Mouse (Mus musculus): ENCODE data around the gene Dnajc1.

The Dnajc1 gene

DNA sequence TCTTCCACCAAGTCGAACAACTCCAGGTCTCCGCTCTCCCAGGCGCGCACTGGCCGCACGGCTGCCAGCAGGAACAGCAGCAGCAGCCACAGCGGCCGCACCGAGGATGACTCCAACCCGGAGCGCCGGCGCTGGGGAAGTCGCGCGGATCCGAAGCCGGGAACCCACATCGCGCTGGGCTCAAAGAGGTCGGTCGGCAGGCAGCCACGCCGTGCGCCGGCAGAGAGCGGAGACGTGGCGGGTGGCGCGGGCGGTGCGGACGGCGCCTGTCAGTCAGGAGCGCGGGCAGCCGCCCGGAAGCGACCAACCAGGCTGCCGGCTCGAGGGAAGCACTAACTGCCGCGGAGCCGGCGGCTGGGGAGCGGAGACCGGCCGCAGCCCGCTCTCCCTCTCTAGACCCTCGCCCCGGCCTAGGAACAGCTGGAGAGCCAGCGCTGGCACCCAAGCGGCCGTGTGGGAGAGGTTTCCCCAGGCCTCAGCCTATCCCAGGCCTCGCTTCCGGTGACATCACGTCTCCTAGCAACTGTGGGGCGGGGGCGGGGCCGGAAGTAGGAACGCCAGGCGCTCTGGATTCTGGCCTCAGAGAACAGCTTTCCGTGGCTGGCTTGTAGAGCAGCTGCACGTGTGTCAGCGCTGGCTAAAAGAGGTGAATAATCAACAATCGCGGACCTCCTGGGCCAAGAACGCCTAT lies at the start of gene Dnajc1:
Gene Dnajc1, minus strand, starts transcription at position 500 of the 691 bp plus-strand sequence.
- peak; percentile 98 for ATAC-seq (ENCODE audit: low TSS enrichment)

DNA sequence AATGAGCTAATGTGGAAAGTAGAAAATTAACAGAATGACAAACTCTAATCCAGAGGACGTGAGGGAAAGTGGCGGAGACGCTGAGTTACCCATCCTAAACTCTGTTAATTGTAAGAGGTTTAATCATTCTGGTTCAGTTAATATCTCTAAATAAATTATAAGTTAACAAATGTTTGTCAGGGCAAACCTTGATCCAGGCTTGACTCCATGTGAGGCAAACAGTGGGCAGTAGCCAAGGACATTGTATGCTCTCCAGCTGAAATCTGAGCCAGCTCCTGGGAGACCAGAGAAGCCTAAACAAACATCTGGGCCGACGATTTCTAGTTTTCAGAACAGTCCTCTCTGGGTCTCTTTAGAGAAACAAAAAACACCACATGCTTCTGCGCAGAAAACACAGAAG lies 49.2 kb upstream of the Dnajc1 start:
- ATAC-seq (ENCODE audit: low TSS enrichment) = no peak

DNA sequence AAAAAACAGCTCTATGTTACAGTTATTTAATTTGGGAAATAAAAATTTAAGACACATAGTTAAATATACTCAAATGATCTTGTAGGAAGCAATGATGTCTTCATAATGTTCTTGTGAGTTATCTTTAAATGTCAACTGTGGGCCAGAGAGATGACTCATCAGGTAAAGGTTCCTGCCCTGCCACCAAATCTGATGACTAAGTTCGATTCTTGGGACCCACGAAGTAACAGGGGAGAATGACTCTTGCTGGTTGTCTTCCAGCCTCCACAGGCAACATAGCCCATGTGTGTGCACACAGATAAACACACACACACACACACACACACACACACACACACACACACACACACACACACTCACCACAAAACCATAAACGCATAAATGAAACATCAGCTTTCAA lies 22.6 kb upstream of the Dnajc1 start:
- no peak for ATAC-seq (ENCODE audit: low TSS enrichment)

DNA sequence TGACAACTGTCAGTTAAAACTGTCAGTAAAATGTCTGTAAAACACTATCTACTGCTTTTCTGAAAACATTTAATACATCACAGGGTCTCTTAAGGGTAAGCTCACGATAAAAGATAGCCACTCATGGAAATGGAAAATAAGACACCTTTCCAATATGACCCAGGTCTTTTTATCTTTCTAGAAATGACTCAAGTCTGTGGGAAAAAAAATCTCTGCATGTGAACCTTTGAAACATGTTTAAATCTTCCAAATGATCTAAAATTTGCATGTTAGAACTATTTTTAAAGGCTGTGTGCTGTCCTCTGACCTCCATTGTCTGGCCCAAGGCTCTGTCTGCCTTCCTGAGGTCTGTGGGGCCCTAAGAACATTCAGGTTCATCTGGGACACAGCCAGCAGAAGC lies 11.0 kb upstream of the Dnajc1 start:
- ATAC-seq (ENCODE audit: low TSS enrichment) = no peak

DNA sequence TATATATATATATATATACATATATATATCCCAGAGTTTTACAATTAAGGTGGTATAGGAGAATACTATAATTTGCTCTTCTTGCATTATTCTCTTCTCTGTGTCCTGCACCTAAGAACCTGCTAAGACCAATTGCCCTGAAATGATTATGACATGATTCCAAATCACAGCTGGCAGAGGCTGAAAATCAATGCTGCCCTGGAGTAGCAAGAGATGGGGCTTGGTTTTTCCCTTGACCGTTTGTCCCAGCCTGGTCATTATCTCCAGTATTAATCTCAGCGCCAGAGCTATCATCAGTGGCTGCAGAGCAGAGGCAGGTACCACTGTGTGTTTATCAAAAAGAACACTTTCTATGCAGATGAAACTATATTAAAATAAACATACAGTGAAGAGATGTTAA lies 9.1 kb upstream of the Dnajc1 start:
- ATAC-seq (ENCODE audit: low TSS enrichment) = no peak

DNA sequence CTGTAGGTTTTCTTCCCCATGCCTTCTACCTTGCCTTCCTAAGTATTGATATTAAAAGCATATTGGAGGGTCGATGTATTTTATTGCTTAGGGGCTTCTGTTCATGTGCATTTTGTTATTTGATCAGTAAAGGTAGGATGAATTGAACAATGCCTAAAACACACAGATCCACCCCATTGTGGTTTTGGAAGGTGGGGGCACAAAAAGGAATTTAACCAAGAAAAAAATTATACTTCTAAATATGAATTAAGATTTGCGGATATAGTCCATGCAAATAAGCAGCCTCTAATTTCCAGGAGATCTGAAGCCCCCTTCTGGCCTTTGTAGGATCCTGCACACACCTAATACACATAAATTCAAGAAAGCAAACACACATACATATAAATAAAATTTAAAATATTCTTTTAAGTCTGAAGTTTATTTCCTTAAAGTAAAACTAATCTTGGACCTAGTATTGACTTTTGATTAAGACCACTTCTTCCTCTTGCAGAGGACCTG lies 441 bp upstream of the Dnajc1 start:
- no peak for ATAC-seq (ENCODE audit: low TSS enrichment)

DNA sequence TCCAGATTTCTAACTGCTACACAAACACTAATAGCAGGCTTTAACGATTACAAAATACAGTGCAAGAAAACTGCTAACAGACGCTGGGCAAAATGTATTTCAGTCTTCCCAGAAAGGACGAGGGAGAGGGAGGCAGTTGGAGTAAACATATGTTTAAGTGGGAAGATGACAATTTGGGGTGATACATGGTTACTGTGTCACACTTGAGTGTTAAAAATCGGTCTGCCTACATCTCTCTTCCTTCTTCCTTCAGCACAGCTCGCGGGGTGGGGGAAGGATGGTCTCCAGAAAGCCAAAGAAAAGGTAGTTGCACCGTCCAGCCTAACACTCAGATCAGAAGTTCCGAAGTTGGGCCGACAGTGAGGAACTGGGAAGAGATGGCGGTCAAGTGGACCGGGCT lies 769 bp downstream of the Dnajc1 start:
- ATAC-seq (ENCODE audit: low TSS enrichment) = peak; percentile 66

DNA sequence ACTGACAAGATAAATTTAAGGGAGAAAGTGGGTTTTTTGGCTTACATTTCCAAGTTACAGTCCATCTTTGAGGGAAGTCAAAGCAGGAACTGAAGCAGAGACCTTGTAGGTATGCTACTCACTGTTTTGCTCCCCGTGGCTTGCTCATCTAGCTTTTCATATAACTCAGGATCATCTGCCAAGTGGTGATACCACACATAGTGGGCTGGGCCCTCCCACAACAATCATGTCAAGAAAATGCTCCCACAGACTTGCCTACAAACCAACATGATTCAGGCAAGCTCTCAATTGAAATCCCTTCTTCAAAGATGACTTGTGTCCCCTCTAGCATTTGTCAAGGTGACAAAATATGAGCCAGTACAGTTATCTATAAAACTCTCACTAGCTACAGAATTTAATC lies 3.0 kb downstream of the Dnajc1 start:
- no peak for ATAC-seq (ENCODE audit: low TSS enrichment)

DNA sequence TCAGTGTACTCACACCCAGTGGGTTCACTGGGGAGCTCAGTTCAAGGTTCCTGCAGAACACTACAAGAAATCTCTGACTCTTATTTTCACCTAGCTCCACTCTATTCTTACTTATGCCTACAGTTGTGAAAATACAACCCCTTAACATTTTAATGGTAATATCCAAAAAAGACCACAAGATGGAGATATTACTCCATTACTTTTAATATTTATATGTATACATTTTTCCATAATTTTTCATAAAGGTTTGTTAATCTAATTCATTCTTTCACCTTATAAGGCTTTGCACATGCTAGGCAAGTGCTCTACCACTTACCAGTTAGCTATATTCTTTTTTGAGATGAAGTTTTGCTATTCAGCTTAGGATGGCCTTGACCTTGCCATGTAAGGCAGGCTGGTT lies 11.0 kb downstream of the Dnajc1 start:
- no peak for ATAC-seq (ENCODE audit: low TSS enrichment)

DNA sequence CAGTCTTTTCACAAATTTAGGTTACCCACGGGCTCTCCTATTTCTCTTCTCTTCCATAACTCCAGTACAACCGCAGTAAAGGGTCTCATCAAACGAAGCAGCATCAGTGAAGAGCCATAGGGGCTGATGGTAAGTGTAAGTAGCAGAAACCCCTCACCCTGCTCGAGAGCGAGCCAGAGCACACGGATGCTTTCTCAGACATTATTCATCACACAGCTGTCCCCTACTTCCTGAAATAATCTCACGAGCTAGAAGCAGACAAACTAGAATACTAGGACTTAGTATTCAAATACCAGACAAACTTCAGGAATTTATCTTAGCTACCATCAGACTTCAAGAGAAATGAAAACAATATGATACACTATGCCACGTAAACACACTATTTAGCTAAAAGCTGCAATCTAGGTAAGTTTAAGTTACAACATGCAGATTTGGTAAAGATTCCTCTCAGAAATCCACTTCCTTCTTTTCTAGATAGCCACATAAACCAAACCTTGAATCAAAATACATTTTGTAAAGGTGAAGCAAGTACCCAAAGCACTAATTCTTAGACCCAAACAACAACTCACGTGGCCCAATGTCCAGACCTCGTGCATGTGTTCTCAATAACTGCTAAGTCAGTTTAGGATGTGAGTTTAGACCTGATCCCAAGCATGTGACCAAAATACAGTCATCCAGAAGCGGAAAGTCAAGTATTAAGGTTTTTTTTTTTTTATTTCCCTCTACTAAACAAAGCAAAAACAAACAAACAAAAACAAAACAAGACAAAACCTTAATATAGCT lies 20.0 kb downstream of the Dnajc1 start:
- peak; percentile 41 for ATAC-seq (ENCODE audit: low TSS enrichment)

DNA sequence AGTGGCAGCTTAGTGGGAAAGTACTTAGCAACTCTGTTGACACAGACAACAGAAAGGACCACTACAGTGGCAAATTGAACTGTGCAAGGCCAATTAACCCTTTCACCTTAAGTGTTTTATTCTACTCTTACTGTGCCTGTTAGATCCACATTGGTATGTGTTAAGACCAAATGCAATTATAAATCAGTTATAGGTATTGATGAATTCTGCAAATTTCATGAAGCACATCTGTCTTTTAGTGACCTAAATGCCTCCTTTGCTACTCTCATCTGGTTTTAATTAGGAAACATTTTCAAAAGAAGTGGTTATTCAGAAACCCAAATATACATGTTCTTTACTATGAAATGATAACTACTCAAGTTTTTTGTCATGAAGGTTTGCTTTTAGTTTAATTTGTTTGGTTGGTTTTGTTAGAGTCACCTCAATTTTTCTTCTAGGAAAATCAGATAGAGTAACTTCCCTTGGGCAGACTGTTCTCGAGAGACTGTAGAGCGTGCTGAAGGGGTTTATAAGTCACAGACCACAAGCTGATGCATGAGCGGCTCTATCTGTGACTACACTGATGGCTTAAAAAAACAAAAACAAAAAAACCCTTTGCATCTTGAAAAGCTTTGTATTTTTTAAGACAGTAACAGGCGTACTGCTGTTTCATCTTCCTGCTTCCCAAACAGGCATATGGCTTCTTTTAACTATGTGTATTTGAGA lies 21.7 kb downstream of the Dnajc1 start:
- peak; percentile 44; the same call in 1 of the 2 replicates for ATAC-seq (ENCODE audit: low TSS enrichment)

DNA sequence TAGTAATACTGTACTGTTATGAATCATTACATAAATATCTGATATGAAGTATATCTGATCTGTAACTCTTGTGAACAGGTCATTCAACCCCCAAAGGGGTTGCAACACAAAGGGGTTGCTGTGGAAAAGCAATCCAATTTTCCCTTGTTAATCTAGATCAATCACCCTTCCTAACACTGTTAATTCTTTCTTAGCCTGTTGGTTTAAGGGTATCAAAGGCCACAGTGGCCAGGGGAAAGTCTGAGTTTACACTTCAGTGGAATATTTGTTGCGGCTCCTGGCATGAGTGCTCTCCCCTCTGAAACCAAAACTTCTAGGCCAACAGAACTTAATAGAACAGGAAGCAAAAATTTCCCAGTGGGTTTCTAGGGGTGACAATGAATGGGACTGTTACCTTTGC lies 28.2 kb downstream of the Dnajc1 start:
- no peak for ATAC-seq (ENCODE audit: low TSS enrichment)

DNA sequence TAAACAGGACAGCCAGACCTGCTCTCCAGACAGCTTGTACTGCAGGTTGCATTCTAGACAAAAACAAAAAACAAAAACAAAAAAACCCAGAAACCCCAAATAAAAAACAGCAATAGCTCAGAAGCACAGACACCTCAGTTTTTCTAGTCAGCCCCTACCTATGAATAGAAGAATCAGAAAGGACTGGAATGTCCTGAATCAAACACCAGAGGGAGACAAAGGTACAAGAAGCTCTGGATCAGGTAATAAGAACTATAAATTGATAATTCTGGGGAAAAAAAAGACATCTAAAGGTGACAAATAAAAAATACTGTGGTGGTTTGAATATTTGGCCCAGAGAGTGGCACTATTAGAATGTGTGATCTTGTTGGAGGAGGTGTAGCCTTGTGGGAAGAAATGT lies 37.3 kb downstream of the Dnajc1 start:
- ATAC-seq (ENCODE audit: low TSS enrichment) = peak; percentile 72

DNA sequence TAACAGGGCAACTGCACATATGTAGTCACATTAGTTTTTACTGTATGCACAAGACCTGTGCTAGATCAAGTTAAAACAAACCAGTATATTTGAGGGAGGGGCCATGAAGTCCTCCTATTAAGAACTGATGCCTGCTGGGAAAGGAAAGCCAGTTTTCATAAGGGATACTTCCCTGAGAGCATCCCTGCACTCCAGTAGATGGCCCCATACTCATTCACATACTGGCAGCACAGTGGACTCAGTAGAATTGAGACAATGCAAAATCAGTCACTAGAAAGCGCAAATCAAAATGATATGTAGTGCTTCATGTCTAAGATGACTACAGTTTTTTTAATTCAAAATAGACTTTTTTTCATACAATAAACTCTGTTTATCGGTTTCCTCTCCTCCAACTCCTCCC lies 40.0 kb downstream of the Dnajc1 start:
- ATAC-seq (ENCODE audit: low TSS enrichment) = peak; percentile 86; the same call in 1 of the 2 replicates

DNA sequence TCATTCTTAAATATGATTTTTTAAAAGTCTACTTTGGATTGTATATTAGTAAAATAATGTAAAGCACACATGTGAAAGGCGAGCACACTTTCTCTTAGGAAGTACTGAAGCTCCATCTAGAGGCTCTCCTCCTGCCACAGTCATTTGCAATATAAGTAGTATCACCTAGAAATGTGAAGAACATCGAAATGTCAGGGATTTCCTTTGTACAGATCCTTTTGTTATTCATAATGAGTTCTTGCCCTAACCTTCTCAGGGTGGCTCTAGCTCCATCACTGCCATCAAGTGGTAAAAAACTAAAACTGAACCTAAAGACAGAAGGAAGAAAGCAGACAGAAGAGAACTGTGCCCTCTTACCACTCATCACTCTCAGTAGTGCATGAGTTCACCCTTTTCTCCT lies 49.2 kb downstream of the Dnajc1 start:
- peak; percentile 77 for ATAC-seq (ENCODE audit: low TSS enrichment)

DNA sequence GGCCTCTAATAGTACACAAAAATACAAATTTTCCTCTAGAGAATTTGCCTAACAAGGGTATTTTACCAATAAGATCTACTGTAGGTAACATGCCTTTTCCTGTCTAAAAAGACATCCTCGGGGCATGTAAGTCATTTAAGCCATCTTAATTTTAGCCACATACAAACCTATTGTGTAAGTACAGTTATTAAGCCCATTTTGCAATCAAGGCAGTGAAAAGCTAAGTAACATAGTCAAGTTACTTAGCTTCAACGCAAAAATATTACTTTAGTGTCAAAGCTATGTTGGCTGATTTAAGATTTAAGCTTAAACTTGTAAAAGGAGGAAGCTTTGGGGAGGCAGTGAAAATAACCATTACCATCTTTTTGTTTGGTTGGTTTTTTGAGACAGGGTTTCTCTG lies 74.0 kb downstream of the Dnajc1 start:
- ATAC-seq (ENCODE audit: low TSS enrichment) = no peak

DNA sequence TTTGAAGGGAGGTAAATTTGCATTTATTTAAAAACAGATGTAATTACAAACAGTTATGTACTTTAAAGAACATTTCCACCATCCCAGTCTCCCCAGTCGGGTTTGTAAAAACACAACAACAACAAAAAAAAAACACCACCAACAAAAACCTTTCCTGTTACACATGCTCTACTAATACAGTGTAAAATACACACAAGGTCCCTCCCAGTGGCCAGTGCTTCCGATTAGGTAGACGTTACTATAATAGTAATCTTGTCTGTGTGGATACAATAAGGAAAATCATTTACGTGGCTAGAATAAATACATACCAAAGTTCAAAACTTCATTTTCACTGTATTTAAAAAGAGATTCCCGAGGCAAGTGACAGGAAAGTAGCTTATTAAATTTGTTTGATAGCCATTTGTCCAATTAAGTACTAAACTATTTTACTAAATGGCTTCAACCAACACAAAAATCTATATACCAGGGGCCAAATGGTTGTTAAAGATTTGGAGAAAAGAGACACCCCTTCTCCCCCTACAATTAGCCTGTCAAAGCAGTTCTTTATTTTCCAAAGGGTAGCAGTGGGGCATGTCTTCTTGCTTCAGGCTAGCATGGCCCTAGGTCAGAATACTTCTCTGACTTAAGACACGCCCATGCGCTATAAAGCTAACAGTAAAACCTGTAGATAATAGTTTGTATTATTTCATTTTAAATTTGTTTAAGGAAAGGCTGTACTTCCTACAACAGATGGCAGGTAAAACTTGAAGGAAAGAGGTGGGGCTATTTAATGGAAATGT lies 74.9 kb downstream of the Dnajc1 start:
- ATAC-seq (ENCODE audit: low TSS enrichment) = no peak

DNA sequence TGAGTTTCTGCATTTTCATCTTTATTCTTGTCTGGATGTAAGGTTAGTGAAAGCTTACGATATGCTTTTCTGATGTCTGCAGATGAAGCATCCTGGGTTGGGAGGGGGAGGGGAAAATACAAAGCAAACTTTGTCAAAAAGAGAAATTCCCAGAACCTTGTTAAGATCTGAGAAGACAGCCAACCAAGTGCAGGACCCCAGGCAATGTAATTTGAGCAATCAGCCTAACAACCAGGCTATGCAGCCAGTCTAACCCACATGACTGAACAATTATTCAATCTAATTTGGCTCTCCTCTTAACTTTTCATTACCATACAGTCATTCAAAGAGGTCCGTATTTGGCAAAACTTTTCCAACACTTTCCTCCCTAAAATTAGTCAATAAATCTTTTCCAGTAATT lies 75.7 kb downstream of the Dnajc1 start:
- ATAC-seq (ENCODE audit: low TSS enrichment) = no peak

DNA sequence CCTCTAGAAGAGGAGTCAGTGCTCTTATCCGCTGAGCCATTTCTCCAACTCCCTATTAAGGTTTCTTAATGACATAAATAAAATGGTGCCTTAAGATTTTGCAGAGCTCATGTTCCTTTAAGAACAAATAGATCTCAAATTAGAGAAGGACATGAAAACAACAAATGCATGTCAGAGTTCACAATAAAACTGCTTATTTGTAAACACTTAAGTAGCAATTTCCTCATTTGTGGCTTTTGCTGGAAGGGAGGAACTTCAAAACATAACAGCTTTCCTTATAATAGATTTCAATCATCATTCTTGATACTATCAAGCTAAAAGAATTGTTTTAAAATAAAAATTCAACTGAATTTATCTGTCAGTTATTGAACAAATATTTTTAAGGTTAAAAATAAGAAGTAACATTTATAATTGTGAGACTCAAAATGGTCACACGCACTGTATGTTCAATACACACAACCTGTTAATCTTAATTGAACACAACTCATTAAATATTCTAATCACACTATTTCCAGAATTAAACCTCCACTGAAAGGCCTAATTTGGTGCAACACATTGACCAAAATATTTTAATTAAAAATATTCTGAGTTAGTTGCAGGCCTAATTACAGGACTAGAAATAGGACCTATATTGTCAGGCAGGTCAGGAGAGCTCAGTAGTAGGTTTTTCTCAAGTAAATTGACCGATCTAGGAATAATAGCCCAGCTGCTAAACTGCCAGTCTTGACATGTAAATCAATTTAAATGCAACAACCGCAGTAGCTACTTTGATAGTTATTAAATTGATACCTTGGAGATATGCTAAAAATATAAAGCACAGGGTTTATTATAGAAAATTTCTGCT lies 82.1 kb downstream of the Dnajc1 start:
- no peak for ATAC-seq (ENCODE audit: low TSS enrichment)

DNA sequence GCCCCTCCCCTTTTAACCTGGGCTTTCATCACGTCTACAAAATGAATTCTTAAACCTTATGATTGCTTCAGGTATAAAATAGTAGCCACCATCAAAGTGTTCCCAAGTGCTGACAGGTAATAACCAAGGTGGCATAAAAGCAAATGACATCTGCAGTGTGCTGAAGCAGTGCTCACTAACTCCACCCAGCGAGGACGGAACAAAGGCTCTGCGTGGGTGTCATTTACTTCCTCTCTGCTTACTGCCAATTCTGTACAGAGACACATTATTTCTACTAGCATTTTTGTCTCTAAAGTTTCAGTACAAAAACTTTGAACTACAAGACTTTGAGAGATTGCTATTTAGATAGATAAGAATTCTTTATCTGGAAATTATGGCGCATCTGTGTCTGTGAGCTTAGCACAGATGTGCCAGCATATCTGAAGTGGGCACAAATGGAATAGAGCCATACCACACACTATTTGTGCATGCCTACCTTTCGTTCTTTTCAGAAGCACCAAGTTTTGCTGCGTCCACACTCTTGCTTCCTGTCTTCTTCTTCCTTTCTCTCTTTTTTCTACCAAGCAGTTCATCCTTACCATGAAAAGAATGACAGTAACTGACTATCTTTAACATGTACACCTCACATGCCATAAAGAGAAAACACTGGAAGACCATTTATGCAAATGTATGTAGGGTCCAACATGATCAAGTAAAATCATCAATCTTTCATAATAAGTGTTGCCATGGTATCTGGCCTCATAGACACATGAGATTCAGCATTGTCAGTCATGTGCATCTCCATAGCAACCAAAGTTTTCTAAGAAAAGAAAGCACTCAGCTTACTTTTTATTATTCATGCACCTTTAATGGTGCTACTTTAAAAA lies 85.0 kb downstream of the Dnajc1 start:
- no peak for ATAC-seq (ENCODE audit: low TSS enrichment)
